Mouse (Mus musculus): ENCODE measurements around the gene Col18a1.

Gene Col18a1

DNA sequence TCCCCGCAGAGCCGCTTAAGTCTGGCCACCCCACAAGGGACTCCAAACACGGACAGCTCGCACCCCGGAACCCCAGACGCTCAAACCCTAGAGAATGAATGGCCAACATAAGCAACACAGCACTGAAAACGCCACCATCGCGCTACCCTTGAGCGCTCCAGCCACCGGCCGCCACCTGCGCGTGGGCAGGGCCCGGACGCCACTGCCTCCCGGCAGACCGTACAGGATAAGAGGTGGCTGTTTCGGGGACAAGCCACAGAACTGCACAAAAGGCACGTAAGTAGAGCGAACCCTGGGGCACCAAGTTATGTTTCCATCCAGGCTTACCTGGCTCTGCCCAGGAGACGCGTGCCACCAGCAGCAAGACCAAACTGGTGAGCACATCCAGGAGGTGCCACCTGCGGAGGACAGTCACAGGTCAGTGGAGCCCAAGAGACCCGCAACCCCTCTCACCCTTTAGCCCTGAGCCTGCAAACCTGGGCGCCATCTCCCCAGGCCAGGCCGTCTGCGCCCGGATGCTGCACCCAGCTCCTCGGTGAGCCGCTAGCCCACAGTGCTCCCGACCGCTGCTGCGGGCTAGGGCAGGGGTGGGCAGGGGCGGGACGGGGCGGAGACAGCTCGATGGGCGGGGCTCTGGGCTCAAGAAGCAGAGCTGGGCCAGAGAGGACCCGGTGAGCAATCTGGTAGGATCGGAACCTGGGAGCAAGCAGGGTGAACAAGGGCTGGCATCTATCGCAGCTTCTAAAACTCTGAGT is at the start of gene Col18a1:
TSS of gene Col18a1 (minus strand) at position 586 of the 755 bp plus-strand sequence.
- DNase-seq (ENCODE audit: low spot score in 2 of 2): no peak

DNA sequence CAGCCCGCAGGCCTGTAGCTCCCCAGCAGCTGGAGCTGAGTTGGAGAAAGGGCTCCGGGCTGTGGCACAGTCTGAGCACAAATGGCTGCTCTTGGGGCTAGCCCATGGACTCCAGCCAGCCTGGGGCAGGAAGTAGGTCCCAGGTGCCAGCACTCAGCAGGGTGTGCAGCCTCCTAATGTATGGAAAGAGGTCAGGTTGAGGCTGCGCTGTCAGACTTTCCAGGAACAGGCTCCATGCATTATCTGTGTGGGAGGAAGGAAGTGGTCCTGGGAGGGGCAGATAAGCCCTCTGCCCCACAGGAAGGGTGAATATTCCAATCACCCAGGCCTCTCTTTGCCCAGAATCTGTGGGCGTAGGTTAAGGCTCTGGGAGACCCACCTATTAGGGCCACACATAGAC is 49.3 kb upstream of the Col18a1 start:
- no peak for DNase-seq (ENCODE audit: low spot score in 2 of 2)

DNA sequence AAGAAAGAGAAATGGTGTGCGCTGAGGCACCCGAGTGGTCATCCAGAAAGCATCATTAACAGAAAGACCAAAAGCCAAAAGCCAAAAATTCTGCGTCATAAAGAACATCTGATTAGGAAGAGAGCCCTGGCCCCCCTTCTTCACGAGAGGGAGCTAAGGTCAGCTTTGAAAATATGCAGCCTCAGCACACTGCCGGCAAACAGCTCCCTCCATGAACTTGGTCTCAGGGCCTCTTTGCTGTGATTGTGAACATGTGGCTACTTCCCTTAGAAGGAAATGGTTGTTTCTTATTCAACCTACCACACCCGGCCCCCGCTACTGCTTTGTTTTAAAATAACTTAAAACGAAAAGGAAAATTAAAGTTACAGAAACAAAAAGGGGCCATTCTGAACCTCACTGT is 48.2 kb upstream of the Col18a1 start:
- no peak for DNase-seq (ENCODE audit: low spot score in 2 of 2)

DNA sequence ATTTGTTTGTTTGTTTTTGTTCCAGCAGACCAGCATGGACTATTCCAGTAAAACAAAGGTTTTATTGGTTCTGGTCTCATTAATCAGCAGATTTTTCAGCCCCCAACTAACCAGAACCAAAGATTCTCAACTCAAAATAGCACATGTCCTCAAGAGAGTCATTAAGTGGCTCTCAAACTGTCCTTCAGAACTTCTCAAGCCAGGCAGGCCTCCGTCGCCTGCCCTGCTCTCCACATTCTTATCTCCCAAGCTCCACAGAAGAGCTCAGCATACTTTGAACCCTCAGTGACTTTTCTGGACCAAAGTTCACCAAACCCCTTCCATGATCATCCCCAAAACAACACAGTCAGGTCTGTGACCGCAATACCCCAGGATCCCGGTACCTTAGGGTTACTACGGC is 47.1 kb upstream of the Col18a1 start:
- no peak for DNase-seq (ENCODE audit: low spot score in 2 of 2)

DNA sequence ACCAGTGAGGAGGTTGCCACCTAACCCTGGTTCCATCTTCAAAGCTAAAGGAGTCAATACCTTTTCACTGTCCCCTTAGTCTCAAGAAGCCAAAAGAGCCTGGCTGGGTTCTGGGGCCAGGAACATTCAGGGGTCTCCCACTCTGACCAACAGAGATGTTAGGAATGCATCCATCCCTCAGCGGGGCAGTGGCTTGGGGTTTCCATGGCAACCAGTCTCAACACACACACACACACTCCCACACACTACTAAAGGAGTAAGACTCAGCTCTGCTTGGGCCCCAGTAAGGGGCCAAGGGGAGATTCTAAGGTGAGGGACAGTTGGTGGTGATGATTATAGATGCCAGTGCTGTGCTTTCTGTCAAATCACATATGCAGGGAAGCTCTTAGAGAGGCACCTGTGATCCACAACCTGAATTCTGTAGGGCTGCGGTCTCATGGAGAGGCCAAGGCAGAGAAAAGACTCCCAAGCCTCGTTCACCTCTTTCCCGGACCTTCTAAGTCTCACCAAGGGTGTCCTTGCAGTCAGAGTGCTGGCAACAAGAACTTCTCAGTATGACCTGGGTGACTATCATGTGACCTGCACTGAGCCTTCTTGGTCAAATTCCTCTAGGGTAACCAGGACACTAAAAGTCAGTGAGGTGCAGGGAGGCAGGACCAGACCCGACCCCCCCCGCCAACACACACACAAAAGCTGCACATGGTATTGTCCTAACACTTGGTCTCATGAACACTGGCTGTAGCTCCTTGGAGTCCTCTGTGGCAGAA is 46.2 kb upstream of the Col18a1 start:
- DNase-seq (ENCODE audit: low spot score in 2 of 2): no peak

DNA sequence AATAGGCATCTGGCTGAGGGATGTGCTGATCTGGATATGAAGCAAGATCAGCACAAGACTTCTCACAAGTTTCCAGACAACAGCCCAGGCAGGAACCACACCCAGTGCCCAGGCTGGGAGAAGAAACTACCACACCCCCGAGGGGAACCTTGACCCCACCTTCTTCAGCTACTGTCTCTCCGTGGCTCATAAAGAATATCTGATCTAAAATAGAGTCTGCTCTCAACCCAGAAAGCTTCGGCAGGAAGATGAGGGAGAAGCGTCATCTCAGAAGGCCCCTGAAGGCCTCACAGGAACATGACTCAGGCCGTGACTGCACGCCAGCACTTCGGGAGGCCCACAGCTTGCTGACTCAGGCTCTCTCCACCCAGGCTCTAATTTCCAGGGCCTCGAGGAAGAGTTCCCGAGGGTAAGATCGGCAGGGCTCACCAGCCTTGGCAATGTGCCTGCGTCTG is 44.8 kb upstream of the Col18a1 start:
- no peak for DNase-seq (ENCODE audit: low spot score in 2 of 2)

DNA sequence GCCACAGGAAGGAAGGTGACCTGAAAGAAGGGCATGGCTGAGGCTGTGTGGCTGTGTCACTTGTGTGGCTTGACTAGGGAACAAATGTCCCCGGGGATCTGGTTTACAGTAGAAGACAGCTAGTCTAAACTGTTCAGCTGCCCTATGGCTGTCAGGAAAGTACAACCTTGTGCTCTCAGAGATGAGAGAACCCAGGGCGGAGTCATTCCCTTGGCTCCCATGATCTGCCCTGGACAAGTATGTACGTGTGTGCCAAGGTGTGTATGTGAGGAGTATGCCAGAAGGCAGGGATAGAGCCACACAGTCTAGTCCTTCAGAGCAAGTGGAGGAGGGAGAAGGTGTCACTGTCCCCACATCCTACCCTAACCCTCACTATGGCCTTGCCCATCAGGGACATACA is 44.3 kb upstream of the Col18a1 start:
- DNase-seq (ENCODE audit: low spot score in 2 of 2): no peak

DNA sequence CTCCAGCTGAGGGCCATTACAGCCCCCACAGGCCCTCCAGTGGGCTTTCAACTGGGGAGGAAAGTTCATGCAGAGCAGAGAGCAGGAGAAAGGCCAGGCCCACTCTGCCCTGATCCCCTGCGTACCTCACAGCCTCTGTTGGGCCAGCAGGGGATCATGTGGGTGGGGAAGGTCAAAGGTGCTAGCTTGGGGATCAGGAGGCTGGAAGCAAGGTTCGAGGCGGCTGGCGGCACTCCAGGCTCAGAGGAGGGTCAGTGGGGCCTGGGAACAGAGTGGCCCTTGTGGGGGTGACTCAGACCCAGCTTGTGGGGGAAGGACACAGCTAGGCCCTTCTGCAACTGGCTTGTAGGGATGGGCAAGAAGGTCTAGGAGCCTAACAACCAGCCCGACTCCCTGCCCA is 42.9 kb upstream of the Col18a1 start:
- no peak for DNase-seq (ENCODE audit: low spot score in 2 of 2)

DNA sequence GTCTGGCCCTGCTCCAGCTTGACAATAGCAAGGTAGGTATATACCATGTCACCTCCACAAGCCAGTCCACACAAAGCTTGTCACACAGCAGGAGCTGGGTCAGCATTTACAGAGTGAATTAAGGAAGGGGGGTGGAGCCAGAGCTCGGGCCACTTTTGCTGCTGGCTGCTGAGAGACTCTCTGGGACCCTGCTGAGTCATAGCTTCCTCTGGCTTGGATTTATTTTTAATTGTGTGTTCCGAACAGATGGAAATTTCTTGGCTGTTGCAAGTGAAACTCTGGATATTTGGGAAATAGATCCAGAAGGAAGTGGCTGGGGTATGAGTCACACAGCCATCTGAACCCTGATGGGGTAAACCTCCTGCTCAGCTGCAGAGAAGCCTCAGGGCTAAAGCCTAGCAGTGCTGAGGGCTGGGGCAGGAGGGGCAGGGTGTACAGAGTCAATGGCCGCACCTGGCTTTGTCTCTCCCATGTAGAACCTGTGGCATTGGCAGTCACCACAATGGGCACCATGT is 40.3 kb upstream of the Col18a1 start:
- no peak for DNase-seq (ENCODE audit: low spot score in 2 of 2)

DNA sequence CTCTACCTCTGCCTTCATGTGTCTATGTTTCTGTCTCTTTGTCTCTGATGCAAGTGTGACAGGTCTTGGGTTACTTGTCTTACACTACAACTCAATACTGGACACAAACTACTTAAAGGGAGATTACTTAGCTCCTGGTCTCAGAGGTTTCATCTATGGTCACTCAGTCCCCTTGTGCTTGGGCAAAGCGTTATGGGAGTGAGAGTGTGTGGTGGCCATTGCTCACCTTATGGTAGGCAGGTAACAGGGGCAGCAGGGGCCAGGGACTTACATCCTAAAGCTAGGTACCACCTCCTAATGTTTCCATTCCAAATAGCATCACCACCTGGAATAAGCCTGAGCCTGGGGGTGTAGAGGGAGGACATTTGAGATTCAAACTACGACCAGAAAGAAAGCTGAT is 39.8 kb upstream of the Col18a1 start:
- DNase-seq (ENCODE audit: low spot score in 2 of 2): no peak

DNA sequence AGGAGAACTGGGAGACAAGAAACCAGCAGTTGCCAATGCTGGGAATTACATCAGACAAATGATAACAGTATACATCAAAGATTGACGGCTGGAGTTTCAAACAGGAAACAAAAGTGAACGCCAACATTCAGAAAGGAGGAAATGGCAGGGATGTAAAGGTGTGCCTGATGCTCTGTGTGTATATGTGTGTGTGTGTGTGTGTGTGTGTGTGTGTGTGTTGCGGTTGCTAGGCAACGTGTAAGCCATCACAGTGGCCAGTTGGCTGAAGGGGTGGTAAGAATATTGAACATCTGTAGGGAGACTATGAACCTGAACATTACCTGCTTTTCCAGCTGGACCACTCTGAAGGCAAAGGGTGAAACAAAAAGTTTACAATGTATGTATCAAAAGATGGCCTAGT is 37.6 kb upstream of the Col18a1 start:
- no peak for DNase-seq (ENCODE audit: low spot score in 2 of 2)

DNA sequence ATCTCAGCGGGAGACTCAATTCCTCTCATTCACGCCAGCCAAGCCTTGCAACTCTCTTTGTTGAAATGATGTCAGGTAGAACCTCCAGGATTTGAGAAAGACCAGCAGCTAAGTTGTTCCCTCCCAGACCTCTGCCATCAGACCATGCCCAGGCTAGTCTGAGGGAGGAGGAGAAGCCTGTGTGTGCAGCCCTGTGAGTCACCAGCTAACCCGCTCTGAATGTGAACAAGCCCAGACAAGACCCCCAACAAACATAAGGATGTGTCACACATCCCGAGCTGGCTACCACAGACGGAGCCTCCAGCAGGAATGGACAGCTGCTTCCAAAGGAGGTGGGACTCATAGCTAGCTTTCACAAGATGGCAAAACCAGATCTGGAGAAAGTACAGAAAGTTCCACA is 35.6 kb upstream of the Col18a1 start:
- no peak for DNase-seq (ENCODE audit: low spot score in 2 of 2)

DNA sequence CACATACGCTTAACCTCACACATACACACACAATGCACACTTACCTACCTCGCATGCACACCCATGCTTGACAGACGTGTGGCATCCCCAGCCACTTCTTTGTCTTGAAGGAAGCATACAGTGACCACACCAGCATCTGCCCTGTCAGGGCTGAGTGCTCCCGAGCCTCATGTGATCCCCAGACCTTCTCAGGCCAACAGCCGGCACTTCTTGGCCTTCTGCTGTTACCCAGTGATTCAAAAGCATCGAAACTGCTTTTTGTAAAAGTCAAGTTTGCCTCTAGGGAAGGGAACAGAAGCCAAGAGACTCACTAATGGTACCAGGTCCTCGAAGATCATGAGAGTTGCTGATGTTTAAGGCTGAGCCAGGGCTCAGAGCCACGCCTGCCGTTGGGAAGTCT is 33.9 kb upstream of the Col18a1 start:
- no peak for DNase-seq (ENCODE audit: low spot score in 2 of 2)

DNA sequence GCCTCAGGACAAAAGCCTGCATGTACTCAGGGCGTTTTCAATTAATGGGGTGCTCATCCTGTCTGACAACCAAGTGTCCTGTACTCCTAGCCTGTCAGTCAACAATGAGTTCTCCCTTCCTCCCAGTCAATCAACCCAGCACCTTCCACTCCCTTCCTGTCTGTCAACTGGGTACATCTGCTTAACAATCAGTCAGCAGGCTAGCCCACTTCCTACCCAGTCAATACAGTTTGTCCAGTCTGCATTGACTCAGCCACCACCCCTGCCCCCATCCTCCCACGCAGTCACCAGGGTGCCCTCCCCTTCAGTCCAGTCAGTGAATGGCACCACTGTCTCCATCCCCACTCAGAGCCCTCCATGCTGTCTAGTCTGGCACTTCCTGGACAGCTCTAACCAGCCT is 32.9 kb upstream of the Col18a1 start:
- DNase-seq (ENCODE audit: low spot score in 2 of 2): no peak

DNA sequence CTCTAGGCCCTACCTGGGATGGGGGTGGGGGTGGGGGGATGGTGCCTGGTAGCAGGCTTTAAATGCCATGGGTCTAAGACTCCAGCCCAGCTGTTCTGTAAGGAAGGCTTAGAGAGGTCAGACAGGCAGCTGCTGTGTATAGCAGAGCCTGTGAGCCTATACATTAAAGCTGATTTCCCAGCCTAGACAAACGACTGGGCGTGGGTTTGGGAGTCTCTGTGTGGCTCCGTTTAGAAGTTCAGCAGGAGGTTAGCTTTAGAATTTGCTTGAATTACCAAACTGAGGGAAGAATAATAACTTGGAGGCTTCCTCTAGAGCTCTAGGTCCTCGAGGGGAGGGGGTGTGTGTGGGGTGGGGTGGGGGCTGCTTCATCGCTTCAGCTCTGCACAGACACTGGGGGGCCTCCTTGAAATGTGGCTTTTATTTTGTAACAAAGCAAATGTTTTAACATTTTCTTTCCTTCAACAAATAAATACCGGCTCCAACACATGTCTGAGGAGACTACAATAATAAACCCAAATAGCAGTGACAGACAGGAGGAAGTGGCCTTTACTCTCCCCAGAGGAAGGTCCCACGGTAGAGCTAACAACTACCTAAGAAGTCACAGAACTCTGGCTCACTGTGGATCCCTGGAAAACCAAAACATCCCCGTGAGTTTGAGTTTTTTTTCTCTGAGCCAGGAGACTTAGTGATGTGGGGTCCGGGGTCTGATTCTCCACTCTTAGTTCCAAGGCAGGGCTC is 31.3 kb upstream of the Col18a1 start:
- no peak for DNase-seq (ENCODE audit: low spot score in 2 of 2)

DNA sequence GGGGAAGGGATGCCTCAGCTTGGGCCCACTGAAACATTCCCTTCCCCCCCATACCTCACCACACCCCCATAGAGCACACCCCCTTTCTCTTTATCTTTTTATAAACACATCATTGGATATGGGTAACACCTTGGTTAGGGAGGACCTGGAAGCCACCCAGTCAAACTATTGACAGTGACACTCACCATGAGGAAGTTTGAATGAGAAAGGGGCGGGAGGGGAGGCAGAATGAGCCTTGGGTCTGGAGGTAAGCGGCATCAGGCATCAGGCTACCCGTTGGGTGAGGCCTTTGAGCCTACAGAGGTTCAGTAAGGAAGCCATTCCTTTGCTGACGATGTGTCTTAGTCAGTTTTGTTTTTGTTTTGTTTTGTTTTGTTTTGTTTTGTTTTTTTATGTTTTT is 30.3 kb upstream of the Col18a1 start:
- no peak for DNase-seq (ENCODE audit: low spot score in 2 of 2)

DNA sequence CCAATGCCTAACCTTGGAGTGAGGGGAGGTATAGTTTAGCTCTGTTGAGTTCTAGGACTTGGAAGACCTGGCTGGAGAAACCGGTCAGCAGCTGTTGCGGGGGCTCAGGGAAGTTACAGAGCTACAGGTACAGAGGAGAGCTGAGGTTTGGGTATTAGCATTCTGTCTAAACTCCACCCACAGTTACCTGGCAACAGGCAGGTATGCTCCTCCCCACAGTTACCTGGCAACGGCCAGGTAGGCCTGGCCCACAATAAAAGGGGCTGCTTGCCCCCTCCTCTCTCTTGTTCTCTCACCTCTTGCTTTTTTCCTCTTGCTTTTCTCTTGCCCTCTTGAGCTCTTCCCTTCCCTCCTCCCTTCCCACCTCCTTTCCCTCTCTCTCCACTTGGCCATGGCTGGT is 29.8 kb upstream of the Col18a1 start:
- no peak for DNase-seq (ENCODE audit: low spot score in 2 of 2)

DNA sequence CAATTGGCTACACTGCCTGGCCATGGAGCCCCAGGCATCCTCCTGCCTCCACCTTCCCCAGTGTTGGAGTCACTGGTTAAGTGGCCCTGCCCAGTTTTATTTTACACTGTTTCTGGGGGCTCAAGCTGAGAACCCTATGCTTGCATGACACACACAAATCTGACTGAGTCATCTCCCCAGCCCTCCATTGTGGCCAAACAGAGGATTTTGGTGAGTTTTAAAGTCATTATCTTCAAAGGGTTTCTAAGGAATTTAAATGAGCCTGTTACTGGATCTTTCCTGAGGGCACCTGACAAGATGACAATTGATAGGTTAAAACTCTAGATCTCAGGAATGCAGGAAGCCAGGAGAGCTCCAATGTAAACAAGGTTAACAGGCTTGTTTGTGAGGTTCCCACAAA is 27.1 kb upstream of the Col18a1 start:
- DNase-seq (ENCODE audit: low spot score in 2 of 2): no peak

DNA sequence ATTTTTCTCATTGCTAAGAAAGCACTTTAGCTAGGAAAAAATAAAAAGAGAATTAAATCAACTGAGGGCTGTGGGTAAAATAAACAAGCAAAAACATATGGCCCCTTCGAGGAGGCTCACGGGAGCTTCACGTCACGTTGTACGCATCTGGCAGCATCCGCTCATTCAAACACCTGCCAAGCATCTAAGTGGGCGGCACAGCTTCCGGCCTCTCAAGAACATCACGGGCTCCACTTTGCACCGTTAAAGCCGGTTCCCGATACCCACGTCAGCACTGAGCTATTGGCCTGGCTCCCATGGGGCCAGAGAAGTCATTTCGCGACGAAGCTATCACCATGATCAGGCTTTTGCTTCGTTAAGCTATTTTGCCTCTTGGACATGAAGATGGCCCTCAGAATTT is 26.4 kb upstream of the Col18a1 start:
- DNase-seq (ENCODE audit: low spot score in 2 of 2): no peak

DNA sequence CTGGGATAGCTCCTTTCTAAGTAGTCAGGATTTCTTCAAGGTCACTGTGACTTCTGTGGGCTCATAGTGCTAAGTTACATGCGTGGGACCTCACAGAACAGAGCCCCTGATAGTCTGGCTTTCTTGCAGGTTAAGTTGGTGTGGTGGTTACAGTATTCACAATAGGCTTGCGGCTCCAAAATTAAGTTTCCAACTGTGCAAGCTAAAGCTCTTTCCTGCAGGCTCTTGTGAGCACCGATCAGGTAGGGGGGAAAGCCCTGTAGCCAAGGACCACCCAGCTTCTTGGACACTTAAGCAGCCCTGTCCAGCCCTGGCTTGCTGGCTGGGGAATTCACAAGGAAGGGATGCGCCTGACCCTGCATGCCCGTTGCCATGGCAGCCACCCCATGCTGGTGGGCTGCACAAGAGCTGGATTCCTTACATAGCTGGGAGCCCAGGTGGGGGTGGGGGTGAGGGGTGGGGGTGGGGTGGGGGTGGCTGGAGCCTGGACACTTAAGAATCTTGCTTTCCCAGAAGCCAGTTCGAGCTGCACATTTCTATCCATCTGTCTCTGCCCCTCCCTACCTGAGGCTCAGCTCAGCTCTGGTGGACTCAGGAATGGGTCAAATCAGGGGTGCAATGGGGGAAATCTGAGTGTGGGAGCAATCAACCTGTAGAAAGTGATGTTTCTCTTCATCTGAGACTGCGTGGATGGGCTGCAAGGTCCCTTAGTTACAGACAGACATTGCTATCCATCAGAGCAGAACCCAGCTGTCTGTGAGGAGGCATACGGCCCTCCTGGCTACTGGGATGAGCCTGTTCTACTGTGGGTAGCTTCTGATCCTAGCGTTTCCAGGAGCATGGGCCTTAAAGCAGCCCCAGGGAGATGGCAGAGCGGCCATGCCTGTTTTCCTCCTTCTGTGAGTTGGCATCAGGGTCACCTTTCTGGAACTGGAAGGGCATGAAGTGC is 24.9 kb upstream of the Col18a1 start:
- no peak for DNase-seq (ENCODE audit: low spot score in 2 of 2)

DNA sequence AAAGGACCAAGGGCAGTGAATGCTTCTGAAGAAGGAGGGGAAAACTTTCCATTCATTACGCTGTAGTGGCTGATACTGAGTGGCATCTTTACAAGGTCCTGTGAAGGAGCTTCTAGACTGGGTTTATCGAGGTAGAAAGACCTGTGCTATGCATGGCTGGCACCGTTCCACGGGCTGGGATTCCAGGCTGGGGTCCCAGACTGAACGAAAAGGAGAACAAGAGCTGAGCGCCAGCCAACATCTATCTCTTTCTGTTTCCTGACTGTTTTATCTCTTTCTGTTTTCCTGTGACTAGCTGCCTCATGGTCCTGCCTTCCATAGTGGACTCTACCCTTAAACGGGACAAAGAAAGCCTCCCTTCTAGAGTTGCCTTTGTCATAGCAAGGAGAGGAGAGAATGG is 21.1 kb upstream of the Col18a1 start:
- DNase-seq (ENCODE audit: low spot score in 2 of 2): no peak
